Mouse (Mus musculus): ENCODE measurements around the gene Rapgef5. TPM values are rescaled to one million over a fixed set of nuclear protein-coding genes. Genes with fewer than 3 reads are reported as not detected.

Gene Rapgef5
- polyA plus RNA-seq, 1 experiment from 2014 or later, result 19.8 TPM

DNA sequence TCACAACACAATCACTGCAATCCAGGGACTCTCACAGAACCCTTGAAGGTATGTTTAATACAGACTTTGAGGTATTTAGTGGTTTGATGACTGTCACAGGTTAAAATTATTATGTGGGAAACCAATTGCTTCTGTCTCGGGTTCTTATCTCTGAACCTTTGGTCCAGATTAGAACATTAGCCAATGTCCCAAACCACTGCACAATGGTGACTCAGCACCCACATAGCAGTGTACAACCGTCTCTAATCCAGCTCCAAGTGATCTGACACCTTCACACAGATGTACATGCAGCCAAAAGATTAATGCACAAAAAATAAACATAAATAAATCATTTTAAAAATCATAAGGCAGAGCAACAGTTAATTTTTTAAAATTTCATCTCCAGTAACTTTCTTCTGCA is 11.1 kb upstream of the Rapgef5 start:
- no peak overlapping the region for H3K4me2 ChIP-seq
- WGBS, result 84% methylated on average over 2 of the region's 2 CpGs
- no peaks in the 10 kb centered on the region for H3K4me1 ChIP-seq
- H3K27ac ChIP-seq, result no peak overlapping the region
- no peak overlapping the region for H3K4me3 ChIP-seq
- no peaks in the 10 kb centered on the region for H3K9me3 ChIP-seq (replicated peaks)
- H3K36me3 ChIP-seq (ENCODE audit: poor library complexity, severe bottlenecking), result no peaks in the 10 kb centered on the region
- H3K27me3 ChIP-seq, result no peaks in the 10 kb centered on the region
- ATAC-seq, result no peak
- no peak overlapping the region for H3K9ac ChIP-seq

DNA sequence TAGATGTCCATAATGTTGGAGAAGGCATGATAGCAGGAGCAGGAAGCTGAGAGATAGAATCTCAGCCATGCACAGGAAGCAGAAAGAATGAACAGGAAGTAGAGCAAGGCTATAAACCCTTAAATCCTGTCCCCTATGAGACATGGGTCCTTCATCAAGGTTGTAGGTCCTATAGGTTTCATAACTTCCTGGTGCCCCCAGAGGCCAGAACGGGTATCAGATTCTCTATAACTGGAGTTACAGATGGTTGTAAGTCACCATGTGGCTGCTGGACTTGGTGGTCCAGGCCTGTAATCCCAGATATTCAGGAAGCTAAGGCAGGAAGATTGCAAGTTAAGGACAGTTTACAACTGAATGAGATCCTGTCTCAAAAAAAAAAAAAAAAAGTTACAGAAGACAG is 8.5 kb upstream of the Rapgef5 start:
- Histone ChIP-seq H3K9ac (no peak overlapping the region), H3K9me3 (replicated peaks) (no peaks in the 10 kb centered on the region), H3K4me2 (no peak overlapping the region), H3K4me1 (peaks cover under 1% of the 10 kb centered on the region), H3K36me3 (ENCODE audit: poor library complexity, severe bottlenecking) (no peaks in the 10 kb centered on the region), H3K4me3 (no peak overlapping the region), H3K27ac (no peak overlapping the region), H3K27me3 (no peaks in the 10 kb centered on the region)
- ATAC-seq, result no peak
- WGBS, result 68% methylated on average over 1 of the region's 1 CpGs

GRCm38 (mm10) chr12:117509919-117510318 is 6.4 kb upstream of the Rapgef5 start:
- WGBS, result 64% methylated on average over 2 of the region's 2 CpGs
- no peaks in the 10 kb centered on the region for H3K9me3 ChIP-seq (replicated peaks)
- no peaks in the 10 kb centered on the region for H3K27me3 ChIP-seq
- ATAC-seq, result no peak
- H3K4me3 ChIP-seq, result no peak overlapping the region
- no peaks in the 10 kb centered on the region for H3K36me3 ChIP-seq (ENCODE audit: poor library complexity, severe bottlenecking)
- no peak overlapping the region for H3K4me2 ChIP-seq
- H3K9ac ChIP-seq, result no peak overlapping the region
- H3K27ac ChIP-seq, result no peak overlapping the region
- peaks cover 7% of the 10 kb centered on the region for H3K4me1 ChIP-seq

DNA sequence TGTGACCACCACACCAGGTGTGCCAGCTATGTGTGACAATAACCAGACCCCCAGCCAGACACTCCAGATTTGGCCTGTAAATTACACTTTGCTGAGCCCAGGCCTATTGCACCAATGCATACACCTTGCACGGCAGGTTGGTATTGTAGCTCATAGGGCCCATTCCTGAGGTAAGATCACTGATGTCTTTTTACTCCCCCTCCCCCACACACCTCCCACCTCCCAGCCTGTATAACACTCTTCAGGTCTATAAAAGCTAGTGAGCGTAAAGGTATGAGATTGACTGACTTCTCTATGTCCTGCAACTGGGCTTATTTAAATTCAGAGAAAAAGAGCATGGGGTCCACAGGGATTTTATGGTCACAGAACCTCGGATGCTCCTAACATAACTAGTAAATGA is 3.8 kb upstream of the Rapgef5 start:
- no peak; the same call in 1 of the 2 replicates for ATAC-seq
- Histone ChIP-seq H3K27ac (no peak overlapping the region), H3K4me2 (no peak overlapping the region), H3K4me3 (no peak overlapping the region), H3K36me3 (ENCODE audit: poor library complexity, severe bottlenecking) (no peaks in the 10 kb centered on the region), H3K4me1 (peaks cover 7% of the 10 kb centered on the region), H3K9me3 (replicated peaks) (no peaks in the 10 kb centered on the region), H3K9ac (no peak overlapping the region), H3K27me3 (no peaks in the 10 kb centered on the region)
- 86% methylated on average over 3 of the region's 3 CpGs for WGBS

DNA sequence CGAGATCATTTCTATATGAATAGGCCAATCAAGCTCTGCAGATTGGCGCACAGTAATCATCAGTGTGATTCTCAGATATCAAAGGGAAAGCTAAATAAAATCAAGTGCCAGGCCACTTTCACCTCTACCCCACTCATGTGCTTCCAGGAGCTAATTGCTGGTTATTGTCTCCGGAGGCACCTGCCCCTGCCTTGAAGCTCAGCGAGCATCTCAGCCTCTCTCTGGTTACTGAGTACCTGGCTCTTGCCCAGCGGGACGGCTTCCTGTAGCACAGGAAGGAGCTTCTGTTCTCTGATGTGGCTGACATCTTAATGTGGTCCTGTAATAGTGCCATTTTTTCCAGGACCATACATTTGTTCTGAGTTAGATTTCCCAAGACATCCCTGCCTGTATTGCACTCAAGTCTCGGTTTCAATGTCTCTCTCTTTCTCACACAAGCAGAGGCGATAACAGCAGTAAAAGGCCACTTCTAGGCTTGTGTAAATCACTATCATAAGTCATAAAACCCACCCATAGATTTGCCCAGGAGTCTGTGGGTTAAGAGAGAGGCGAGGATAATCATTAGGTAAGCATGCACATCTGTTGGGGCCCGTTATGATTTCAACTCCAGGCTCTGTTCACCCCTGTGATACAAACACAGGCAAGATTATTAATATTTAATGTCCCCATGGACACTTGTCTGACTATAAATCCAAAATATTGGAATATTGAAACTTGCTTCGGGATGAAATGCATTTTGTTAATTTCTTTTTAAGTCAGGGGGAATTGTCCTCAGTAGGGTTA is 2.9 kb upstream of the Rapgef5 start:
- H3K4me2 ChIP-seq, result no peak overlapping the region
- H3K9me3 ChIP-seq (replicated peaks), result no peaks in the 10 kb centered on the region
- no peaks in the 10 kb centered on the region for H3K36me3 ChIP-seq (ENCODE audit: poor library complexity, severe bottlenecking)
- no peak overlapping the region for H3K4me3 ChIP-seq
- H3K27me3 ChIP-seq, result no peaks in the 10 kb centered on the region
- peak; percentile 33; the same call in 1 of the 2 replicates for ATAC-seq
- peaks cover 7% of the 10 kb centered on the region for H3K4me1 ChIP-seq
- H3K27ac ChIP-seq, result no peak overlapping the region; the same call in 1 of the 2 replicates
- WGBS, result 72% methylated on average over 11 of the region's 11 CpGs
- no peak overlapping the region for H3K9ac ChIP-seq

DNA sequence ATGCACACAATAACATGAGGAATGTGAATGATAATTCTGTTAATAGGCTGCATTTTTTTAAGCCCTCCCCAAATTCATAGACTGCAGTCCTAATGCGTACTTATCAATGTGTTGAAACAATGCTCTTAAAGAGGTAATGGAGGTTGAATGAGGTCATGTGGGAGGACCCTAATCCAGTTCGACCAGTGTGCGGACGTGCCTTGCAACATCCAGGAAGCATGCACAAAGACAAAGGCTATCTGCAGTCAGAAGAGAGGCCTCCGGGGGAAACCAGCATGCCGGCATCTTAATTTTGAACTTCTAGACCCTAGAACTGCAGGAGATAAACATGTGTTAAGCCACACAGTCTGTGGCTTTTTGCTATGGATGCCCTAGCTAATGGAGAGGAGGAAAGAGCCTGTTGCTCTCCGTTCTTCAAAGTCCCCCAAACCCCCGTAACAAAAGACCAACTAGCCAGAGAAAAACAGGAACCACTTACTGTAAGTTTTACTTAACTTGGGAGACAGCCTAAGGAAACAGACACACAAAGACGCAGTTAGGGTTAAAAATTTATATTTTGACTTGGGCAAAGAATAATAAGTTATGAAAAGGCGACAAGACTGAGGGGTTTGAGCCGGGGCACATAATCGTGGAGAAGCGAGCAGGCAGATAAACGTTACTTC is 1.1 kb downstream of the Rapgef5 start:
- no peaks in the 10 kb centered on the region for H3K36me3 ChIP-seq (ENCODE audit: poor library complexity, severe bottlenecking)
- H3K4me1 ChIP-seq, result peaks cover 7% of the 10 kb centered on the region
- ATAC-seq, result no peak
- WGBS, result 70% methylated on average over 14 of the region's 14 CpGs
- H3K9ac ChIP-seq, result no peak overlapping the region
- no peak overlapping the region for H3K4me2 ChIP-seq
- no peak overlapping the region for H3K27ac ChIP-seq
- H3K4me3 ChIP-seq, result no peak overlapping the region
- no peaks in the 10 kb centered on the region for H3K9me3 ChIP-seq (replicated peaks)
- no peaks in the 10 kb centered on the region for H3K27me3 ChIP-seq

GRCm38 (mm10) chr12:117524311-117525013 is 8.2 kb downstream of the Rapgef5 start:
- no peak for ATAC-seq
- Histone ChIP-seq H3K9ac (no peak overlapping the region), H3K27me3 (no peaks in the 10 kb centered on the region), H3K4me3 (no peak overlapping the region), H3K9me3 (replicated peaks) (no peaks in the 10 kb centered on the region), H3K4me2 (no peak overlapping the region), H3K4me1 (no peaks in the 10 kb centered on the region), H3K36me3 (ENCODE audit: poor library complexity, severe bottlenecking) (no peaks in the 10 kb centered on the region), H3K27ac (no peak overlapping the region)
- WGBS, result 79% methylated on average over 9 of the region's 9 CpGs

GRCm38 (mm10) chr12:117527889-117528288 is 11.6 kb downstream of the Rapgef5 start:
- H3K4me1 ChIP-seq, result no peaks in the 10 kb centered on the region
- no peaks in the 10 kb centered on the region for H3K36me3 ChIP-seq (ENCODE audit: poor library complexity, severe bottlenecking)
- H3K27ac ChIP-seq, result no peak overlapping the region
- WGBS, result 83% methylated on average over 3 of the region's 3 CpGs
- no peak overlapping the region for H3K9ac ChIP-seq
- no peak overlapping the region for H3K4me2 ChIP-seq
- H3K27me3 ChIP-seq, result peaks cover 19% of the 10 kb centered on the region
- no peak for ATAC-seq
- H3K4me3 ChIP-seq, result no peak overlapping the region
- no peaks in the 10 kb centered on the region for H3K9me3 ChIP-seq (replicated peaks)

DNA sequence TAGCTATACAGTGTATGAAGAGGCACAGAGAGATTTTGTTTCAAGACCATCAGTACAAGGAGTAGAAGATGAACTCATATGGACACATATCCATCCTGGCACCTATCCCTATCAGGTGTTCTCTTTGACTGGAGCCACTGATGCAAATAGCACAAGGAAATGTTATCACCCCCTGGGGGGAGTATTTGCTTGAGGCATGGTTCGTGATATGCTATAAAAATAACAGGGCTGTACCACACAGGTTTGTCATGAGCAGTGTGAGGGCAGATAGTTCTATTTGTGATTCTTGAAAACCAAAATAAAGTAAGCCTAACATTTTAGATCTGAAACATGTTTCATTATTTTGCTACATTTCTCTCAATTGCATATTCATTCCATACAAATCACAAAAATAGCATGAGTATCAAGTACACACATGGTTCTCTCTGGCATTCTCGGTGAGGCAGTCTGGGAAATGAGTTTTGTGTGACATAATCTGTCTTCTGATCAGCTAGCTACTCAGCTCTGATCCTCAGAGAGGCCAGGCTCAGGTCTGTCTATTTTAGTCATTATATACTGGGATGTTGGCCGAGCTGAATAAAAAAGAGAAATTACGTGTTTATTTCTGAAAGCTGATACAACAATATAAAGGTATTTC is 12.3 kb downstream of the Rapgef5 start:
- Histone ChIP-seq H3K9ac (no peak overlapping the region), H3K4me1 (peaks cover 3% of the 10 kb centered on the region; the same call in 1 of the 2 replicates), H3K4me2 (no peak overlapping the region), H3K36me3 (ENCODE audit: poor library complexity, severe bottlenecking) (no peaks in the 10 kb centered on the region), H3K9me3 (replicated peaks) (no peaks in the 10 kb centered on the region), H3K27ac (no peak overlapping the region), H3K27me3 (peaks cover 26% of the 10 kb centered on the region), H3K4me3 (no peak overlapping the region)
- 86% methylated on average over 4 of the region's 4 CpGs for WGBS
- no peak for ATAC-seq

DNA sequence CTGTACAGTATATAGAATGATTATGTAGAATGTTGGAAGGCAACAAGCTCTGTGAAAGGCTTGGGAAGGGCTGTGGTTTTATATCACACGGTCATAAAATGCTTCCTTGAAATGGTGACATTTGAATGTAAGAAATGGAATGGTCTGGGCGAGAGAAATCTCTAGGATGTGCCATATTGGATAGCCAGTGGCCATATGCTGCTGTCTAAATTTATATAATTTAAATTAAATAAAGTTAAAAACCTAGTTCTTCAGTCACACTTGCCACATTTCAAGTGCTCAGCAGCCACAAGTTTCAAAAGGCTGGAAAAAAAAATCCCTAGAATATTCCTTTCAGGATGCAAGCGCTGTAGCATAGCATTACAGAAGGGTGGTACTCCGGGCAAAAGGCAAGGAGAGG is 14.8 kb downstream of the Rapgef5 start:
- H3K4me3 ChIP-seq, result no peak overlapping the region
- peaks cover 46% of the 10 kb centered on the region for H3K27me3 ChIP-seq
- peaks cover 11% of the 10 kb centered on the region for H3K4me1 ChIP-seq
- H3K27ac ChIP-seq, result no peak overlapping the region
- no peaks in the 10 kb centered on the region for H3K9me3 ChIP-seq (replicated peaks)
- no peak overlapping the region for H3K9ac ChIP-seq
- no peak for ATAC-seq
- WGBS, result 95% methylated on average over 4 of the region's 4 CpGs
- H3K4me2 ChIP-seq, result no peak overlapping the region
- no peaks in the 10 kb centered on the region for H3K36me3 ChIP-seq (ENCODE audit: poor library complexity, severe bottlenecking)

DNA sequence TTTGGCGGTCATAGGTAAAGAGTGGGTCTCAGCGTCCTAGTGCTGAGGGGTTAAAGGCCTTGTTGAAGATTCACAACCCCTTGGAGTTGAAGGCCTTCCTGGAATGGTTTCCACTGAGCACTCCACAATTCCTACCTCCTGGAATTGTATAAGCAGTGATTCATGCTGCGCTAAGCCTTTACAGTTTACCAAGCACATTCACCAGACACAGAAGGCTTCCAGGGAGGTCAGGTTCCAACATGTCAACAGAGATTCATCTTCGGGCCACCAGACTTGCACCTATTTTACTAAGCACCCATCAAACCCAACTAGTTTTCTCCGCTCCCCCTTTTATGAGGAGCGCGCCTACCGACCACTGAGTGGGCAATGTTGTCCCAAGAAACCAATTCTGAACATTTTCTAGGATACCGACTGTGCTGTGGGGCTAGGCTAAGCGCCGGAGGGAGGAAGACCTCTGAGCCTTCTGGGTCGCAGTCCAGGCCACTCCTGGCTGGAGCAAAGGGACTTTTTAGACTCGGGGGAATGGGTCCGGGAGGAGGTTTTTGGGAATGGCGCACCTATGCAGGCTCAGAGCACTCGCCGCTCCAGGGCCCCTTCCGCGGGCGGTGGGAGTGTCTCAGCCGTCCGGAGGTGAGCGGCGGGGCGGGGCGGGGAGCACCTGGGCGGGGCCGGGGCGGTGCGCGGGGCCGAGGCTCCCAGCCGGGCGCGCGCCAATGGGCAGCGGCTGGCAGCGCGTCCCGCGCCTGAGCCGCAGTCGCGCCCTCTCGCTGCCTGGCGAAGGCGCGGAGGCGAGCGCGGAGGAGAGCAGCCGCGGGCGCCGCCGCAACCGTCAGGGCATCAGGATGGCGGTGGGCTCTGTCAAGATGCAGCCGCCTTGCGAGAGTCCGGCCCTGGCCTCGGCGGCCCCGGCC is 17.2 kb downstream of the Rapgef5 start:
- peaks cover 49% of the 10 kb centered on the region for H3K27me3 ChIP-seq
- no peaks in the 10 kb centered on the region; the same call in 1 of the 2 replicates for H3K9me3 ChIP-seq (replicated peaks)
- 3% methylated on average over 43 of the region's 64 CpGs for WGBS
- peaks cover 11% of the 10 kb centered on the region for H3K4me1 ChIP-seq
- H3K4me2 ChIP-seq, result peak overlapping the region; percentile 95
- peak; percentile 85 for ATAC-seq
- H3K4me3 ChIP-seq, result peak overlapping the region; percentile 72
- no peak overlapping the region for H3K27ac ChIP-seq
- H3K36me3 ChIP-seq (ENCODE audit: poor library complexity, severe bottlenecking), result no peaks in the 10 kb centered on the region
- H3K9ac ChIP-seq, result peak overlapping the region; percentile 71

Data from forebrain, embryonic 13.5 days (tissue).